Mouse (Mus musculus) testis, adult 2 months (tissue): ENCODE measurements around the gene Tmprss5.

Source experiments
- CTCF ChIP-seq: fragments of 200-500 bp; IDR thresholded peaks from 2 replicates; pipeline ENCODE4 v1.5.1; 2012; ENCODE audit warnings: low read depth, mild to moderate bottlenecking, inconsistent platforms, low read length, moderate library complexity; ENCODE audit not compliant: control insufficient read depth, insufficient read depth, insufficient replicate concordance
- POLR2A ChIP-seq: fragments of 200-500 bp; IDR thresholded peaks from 2 replicates; pipeline ENCODE4 v1.6.1; 2012; ENCODE audit warnings: low read depth, mild to moderate bottlenecking, inconsistent platforms, low read length, moderate library complexity; ENCODE audit not compliant: control insufficient read depth

GRCm38 (mm10) chr9:49098871-49099270, 17.8 kb downstream of the Tmprss5 start:
- TF ChIP-seq CTCF (no peak), POLR2A (no peak)
